Mouse (Mus musculus): ENCODE data around the gene Prkce.

Prkce gene

DNA sequence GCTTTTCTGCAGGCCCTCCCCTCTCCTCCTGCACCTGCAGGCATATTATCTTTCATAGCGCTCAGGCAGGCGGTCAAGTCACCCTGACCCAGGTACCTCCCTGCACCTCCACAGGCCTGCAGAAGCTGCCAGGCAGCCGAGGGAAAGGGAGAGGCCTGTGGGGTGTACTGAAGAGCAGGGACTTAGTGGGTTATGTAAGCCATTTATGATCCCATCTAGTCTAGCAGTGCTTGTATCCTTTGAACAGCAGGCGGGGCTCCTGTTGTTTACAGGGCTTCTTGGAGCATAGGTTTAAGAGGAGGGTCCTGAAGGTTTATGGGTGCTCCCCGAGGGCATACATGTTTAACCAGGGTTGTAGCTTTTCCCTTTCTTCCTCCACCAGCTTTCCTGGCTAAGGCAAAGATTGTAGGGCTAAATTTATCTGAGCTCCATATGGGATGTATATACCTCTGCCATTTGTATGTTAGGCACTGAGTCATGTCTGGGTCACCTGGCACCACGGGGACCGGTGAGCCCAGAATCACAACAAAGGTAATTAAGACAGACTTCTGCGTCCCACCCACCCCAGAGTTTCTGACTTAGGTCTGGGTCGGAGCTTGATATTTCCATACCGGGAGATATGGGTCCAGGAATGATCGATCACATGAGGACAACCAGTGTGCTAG, 96.5 kb downstream of the Prkce start:
- DNase-seq = no peak

DNA sequence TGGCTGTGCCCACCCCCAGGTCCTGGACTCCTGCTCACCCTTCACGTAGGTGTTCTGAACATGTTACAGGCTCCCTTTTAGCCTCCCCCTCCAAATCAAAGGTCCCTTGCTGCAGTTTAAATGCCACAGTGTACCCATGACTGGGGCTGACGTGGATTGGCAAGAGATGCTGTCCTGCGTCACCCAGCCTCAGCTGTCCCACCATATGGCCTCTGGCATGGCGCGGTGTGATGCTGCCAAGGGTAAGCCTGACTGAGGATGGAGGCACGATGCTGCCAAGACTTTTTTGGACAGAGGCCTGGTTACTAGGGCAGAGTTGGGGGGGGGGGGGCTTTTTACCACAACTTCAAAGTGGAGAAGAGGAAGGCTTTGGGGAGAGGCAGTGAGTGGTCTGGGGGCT, 98.5 kb downstream of the Prkce start:
- DNase-seq = no peak

DNA sequence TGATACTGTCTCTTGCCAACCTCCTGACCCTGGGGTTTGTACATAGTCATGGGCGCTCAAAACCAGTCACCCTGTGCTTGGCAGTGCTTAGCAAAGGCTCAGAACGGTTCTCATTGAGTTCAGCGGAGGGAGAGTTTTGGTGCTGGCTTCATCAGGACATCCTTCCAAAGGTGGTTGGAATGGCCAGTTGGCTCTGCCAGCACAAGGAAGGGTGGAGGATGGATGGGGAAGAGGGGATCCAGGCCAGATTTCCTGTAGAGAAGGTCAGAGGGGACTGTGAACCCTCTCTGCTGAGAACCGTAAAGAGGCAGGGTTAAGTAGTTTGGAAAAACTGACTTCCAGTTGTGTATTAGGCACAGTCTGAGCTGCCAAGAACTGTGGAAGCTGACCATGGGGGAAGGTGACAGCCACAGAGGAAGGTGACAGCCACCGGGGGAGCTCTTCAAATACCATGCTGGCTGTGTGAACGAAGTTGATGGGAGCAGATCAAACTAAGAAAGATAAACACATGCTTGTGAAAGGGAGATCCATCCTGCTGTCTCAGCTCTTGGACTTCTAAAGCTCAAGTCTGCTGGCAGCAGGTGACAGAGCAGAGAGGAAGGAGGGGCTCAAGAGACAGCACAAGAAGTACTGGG, 99.7 kb downstream of the Prkce start:
- no peak for DNase-seq

GRCm38 (mm10) chr17:86269639-86270038, 102.1 kb downstream of the Prkce start:
- DNase-seq = no peak

DNA sequence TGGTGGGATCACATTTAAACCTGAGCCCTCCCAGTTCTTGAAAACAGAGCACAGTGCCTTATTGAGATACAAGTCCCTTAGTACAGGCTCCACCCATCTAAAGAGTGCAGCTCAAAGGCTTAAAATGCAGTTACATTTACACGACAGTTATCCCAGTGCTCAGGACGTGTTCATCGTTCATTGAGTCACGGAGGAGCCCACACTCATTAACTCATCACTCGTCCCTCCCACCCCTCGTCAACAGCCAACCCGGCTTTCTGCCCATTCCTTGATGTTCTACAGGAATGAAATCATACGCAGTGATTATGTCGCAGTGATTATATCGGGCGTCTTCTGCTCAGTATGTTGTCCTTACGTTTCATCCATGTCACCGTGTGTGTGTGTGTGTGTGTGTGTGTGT, 102.9 kb downstream of the Prkce start:
- no peak for DNase-seq

DNA sequence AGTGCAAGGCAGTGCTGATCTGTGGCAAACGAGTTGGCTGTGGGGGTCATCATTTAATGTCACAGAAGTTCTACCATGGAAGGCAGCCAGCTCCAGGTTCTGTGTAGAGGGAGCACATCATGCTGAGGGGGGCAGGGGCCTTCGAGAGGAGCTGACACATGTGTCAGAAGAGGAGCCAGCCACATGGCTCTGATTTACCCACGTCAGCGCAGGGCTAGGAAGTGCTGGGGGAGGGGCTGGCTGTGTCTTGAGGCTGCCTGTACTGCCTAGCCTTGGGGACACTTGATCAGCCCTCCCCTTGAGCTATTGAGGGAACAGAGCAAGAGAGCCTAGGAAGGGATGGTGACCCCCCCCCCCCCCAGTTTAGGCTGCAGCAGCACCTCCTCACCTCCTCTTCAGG, 103.7 kb downstream of the Prkce start:
- DNase-seq = no peak

DNA sequence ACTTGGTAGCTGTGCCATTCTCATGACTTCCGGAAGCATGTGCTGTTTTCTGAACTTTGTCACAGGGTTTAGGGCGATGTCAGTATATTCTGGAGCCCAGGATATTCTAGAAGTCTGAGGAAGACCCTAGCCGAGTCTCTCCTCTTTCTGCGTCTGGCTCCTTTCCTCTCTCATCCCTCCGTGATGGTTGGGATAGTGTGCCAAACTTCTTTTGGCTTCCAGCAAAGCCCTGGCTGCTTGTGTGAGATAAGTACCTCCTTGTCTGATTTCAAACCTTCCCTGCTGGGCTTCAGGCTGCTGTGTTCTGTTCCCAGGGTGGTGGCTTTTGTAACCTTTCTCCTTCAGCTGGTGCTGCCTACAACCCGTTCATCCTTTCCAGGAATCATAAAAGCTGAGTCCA, 105.4 kb downstream of the Prkce start:
- DNase-seq = no peak

DNA sequence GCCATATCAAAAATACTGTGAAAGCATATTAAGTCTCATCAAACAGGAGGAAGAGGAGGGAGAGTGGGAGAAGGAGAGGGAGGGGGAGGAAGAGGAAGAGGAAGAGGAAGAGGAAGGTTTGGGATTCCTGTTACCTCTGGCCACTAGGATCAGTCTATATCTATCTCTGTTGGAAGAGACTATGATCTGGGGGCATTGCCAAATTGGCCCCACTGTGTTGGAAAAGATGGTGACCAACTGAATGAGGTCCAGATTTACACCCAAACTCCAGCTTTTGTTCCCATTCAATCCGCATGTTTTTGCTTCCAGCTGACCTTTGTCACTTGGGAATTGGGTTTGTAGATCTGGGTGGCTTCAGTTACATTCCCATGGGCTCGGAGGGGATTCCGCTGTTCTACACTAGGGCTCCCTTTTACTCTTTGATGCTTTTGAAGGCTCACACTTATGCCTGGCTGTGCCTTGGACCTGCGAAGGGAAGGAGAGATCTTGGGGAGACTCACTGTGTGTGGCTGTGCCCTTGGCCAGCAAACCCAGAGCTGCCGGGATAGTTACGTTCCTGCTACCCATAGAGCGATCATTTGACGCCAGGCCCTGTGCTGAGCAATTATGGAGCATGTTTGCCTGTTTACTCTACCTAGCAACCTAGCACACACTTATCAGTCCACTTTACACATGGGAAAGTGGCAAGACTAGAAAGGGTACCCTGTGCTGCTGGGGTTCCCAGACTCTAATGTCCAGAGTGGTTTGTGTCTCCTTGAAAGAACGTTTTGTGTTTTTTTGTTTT, 106.2 kb downstream of the Prkce start:
- no peak for DNase-seq

GRCm38 (mm10) chr17:86274350-86274744, 106.8 kb downstream of the Prkce start:
- DNase-seq = no peak

DNA sequence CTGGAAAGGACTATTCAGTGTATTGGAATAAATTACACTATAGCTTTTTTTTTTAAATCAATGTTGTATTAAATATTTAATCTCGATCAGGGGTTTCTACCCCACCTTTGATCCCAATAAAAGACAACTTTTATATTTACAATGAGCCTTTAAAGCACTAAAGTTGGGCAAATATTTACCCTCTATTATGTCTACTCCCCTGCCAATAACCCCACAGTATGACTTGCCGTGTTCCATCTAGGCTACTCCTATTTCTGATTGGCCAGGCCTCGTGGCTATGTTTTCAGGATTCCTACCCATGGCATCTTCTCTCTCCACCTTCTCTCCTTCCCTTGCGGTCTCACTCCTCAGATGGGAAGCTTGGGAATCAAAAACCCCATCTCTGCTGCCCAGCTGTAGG, 108.8 kb downstream of the Prkce start:
- no peak for DNase-seq

- no peak for DNase-seq
Measured at GRCm38 (mm10) chr17:86277032-86277798, 109.6 kb downstream of the Prkce start.

DNA sequence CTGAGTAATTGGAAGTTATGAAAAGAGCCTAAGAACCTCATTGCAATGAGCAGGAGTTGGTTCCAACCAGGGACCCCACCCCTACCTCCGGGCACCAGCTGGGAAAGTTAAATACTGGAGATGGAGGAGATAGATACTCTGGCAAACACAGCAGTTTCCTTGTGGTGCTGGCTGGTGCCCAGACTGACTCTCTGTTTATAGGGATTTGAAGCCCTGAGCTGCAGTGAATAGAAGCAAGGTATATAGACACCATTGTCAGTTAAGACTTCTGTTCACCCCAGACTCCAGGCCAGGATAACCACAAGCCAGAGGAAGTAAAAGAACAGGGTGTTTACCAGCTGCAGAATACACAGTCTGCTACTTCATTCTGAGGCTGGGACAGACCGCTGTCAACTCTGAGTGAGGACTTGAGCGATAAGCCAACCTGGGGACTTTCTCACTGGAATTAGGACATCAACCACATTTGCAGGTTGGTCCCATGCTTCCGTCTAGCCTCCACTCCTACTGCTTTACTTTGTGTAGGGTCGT, 110.5 kb downstream of the Prkce start:
- no peak for DNase-seq

- DNase-seq = no peak
Measured at GRCm38 (mm10) chr17:86279751-86280150, 112.2 kb downstream of the Prkce start.

GRCm38 (mm10) chr17:86283741-86284140, 116.2 kb downstream of the Prkce start:
- peak; percentile 52 for DNase-seq

DNA sequence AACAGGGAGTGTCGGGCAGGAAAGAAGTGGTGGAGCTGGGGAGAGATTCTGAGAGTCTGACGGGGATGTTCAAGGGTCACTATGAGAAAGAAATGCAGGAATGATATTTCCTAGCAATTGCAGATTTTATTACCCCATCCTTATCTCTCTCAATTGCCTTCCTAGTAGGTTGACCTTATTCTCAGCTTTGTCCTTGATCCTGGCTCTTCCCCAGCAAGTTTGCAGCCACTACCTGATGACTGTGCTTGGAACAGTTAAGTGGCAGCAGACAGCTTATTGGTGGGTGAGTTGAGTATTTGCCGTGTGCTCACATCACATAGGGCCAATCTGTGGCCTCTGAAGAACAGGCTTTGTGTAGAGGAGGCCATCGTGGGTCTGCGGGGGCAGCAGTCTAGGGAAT, 117.5 kb downstream of the Prkce start:
- no peak for DNase-seq

DNA sequence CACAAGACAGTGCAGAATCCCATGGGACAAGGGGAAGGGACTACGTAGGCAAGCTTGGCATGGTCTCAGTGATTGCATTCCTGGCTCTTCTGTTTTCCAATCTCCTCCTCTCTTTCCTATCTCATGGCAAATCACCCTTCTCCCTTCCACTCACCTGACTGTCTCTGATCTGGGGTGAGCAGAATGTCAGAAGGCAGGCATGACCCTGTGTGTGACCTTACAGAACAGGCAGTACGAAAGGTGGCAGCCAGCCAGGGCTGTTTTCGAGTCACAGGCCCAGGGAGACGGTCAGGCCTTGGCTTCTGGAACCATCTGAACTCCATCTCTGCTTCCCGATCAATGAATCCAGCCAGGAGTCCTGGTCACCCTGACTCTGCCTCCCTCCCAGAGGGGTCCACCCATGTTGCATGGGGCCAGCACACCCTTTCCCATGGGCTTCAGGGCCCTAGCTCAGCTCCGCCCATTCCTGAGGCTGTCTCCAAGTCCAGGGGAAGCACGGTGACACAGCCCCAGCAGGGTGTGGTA, 119.2 kb downstream of the Prkce start:
- peak; percentile 74 for DNase-seq

- DNase-seq = no peak
Measured at GRCm38 (mm10) chr17:86292711-86293110, 125.1 kb downstream of the Prkce start.

GRCm38 (mm10) chr17:86293247-86293744, 125.7 kb downstream of the Prkce start:
- DNase-seq = peak; percentile 76

DNA sequence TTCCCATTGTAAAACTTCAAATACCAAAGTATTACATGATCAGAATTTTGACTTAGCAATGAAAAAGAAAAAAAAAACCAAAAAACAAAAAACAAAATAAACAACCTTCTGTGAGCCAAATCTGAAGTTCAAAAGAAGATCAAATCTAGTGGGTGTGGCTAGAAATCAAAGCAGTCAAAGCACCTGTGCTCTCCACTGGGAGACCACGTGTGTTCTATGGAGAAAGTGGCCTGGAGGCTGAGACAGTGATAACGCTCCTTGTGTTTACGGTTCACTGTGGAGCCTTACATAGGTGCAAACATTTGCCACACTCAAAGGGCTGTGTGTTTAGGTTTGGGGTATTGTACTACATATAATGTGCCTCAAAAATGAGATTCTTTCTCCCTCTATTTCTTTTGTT, 132.0 kb downstream of the Prkce start:
- DNase-seq = no peak

DNA sequence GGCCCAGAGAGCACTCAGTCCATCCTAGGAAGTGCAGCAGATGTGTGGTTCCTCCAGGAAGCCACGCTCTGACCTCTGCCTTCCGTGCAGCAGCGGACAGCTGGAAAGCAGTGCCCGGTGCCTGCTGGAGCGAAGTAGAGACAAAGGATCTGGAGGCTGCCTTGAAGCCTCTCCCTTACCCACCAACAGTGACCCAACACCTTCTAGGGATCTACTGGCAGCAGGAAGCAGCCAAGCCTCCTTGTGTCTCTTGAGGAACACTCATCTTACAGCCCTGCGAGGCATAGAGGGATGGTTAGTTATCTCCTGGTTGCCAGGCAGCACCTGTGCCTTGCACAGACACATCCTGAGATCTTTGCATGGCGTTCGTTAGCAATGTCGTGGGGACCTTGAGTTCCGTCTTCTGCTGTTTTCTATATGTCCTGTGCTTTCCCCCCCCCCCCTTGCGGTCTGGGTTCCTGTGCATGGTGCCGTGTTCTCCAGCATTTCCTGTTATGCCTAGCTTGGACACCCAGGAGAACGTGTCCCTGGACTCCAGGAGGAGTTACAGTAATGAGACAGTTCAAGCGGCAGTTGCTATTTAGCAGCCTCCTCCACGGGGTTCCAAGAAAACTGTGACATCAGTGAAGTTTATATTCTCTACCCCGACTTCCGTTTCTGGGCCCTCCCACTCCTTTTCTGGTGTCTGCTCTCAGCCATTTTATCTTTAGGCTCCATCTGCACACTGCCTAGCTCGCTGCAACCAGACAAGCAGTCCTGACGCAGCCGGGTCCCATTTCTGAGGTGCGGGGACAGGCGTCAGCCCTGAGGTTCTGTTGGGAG, 133.4 kb downstream of the Prkce start:
- DNase-seq = peak; percentile 48

- DNase-seq = peak; percentile 31
Measured at GRCm38 (mm10) chr17:86302266-86302665, 134.7 kb downstream of the Prkce start.

Data from kidney, postnatal 14 days (tissue).